Mouse (Mus musculus): Measurements from ENCODE around the gene Arfgap1.

Gene Arfgap1

GRCm38 (mm10) chr2:180967010-180967763 is at the start of gene Arfgap1:
Gene Arfgap1, plus strand, starts transcription at chr2:180967225.
- DNase-seq (ENCODE audit: low read depth, low spot score) = peak; percentile 71

GRCm38 (mm10) chr2:180919913-180920809 is 46.9 kb upstream of the Arfgap1 start:
- peak; percentile 13 for DNase-seq (ENCODE audit: low read depth, low spot score)

GRCm38 (mm10) chr2:180920810-180921400 is 46.1 kb upstream of the Arfgap1 start, which contains the start of gene Ythdf1:
Gene Ythdf1, minus strand, starts transcription at chr2:180920949.
- peak; percentile 96 for DNase-seq (ENCODE audit: low read depth, low spot score)

- no peak for DNase-seq (ENCODE audit: low read depth, low spot score)
These were observed 44.3 kb upstream of the Arfgap1 start for GRCm38 (mm10) chr2:180922739-180923138.

GRCm38 (mm10) chr2:180925176-180925575 is 41.8 kb upstream of the Arfgap1 start:
- peak; percentile 62 for DNase-seq (ENCODE audit: low read depth, low spot score)

- DNase-seq (ENCODE audit: low read depth, low spot score) = no peak
These were observed 38.3 kb upstream of the Arfgap1 start, which contains the start of gene Birc7 for GRCm38 (mm10) chr2:180928723-180929122. Gene Birc7, plus strand, starts transcription at chr2:180929023.

GRCm38 (mm10) chr2:180932418-180932817 is 34.6 kb upstream of the Arfgap1 start:
- DNase-seq (ENCODE audit: low read depth, low spot score) = no peak

- no peak for DNase-seq (ENCODE audit: low read depth, low spot score)
These were observed 26.8 kb upstream of the Arfgap1 start for GRCm38 (mm10) chr2:180940187-180940586.

- no peak for DNase-seq (ENCODE audit: low read depth, low spot score)
These were observed 25.2 kb upstream of the Arfgap1 start for GRCm38 (mm10) chr2:180941869-180942268.

GRCm38 (mm10) chr2:180949947-180950346 is 17.1 kb upstream of the Arfgap1 start:
- DNase-seq (ENCODE audit: low read depth, low spot score) = no peak

- no peak for DNase-seq (ENCODE audit: low read depth, low spot score)
These were observed 14.3 kb upstream of the Arfgap1 start for GRCm38 (mm10) chr2:180952731-180953171.

- DNase-seq (ENCODE audit: low read depth, low spot score) = no peak
These were observed 13.4 kb upstream of the Arfgap1 start for GRCm38 (mm10) chr2:180953638-180954037.

GRCm38 (mm10) chr2:180954061-180955047 is 12.7 kb upstream of the Arfgap1 start, which contains the start of gene Nkain4:
Gene Nkain4, minus strand, starts transcription at chr2:180954699.
- DNase-seq (ENCODE audit: low read depth, low spot score) = no peak

- DNase-seq (ENCODE audit: low read depth, low spot score) = no peak
These were observed 7.4 kb upstream of the Arfgap1 start for GRCm38 (mm10) chr2:180959605-180960004.

GRCm38 (mm10) chr2:180960187-180960586 is 6.8 kb upstream of the Arfgap1 start:
- DNase-seq (ENCODE audit: low read depth, low spot score) = no peak

- DNase-seq (ENCODE audit: low read depth, low spot score) = no peak
These were observed 4.3 kb upstream of the Arfgap1 start for GRCm38 (mm10) chr2:180962616-180963308.

GRCm38 (mm10) chr2:180963956-180964355 is 3.1 kb upstream of the Arfgap1 start:
- peak; percentile 51 for DNase-seq (ENCODE audit: low read depth, low spot score)

- no peak for DNase-seq (ENCODE audit: low read depth, low spot score)
These were observed 738 bp upstream of the Arfgap1 start for GRCm38 (mm10) chr2:180966092-180966882.

- DNase-seq (ENCODE audit: low read depth, low spot score) = no peak
These were observed 14.1 kb downstream of the Arfgap1 start for GRCm38 (mm10) chr2:180981133-180981532.

Data from c-Kit-negative CD71-positive TER-119-positive erythroid progenitor cells, embryonic 14.5 days (primary cell).